Mouse (Mus musculus) hindbrain, embryonic 16.5 days (tissue): ENCODE data around the gene Exosc1. TPM values are rescaled to one million over a fixed set of nuclear protein-coding genes. Genes with fewer than 3 reads are reported as not detected.

Source experiments
- ATAC-seq: fragments of 200-750 bp; cut with Nextera tagmentation; 2 replicates; pipeline ENCODE4 v1.8.0; 2017; ENCODE audit warnings: moderate TSS enrichment, moderate library complexity
- H3K27ac ChIP-seq: fragments of 300-500 bp; sonication (generic); 2 replicates; pipeline ENCODE4 v1.5.1; 2014; ENCODE audit warnings: low read depth, mild to moderate bottlenecking, control low read depth, low read length, moderate library complexity
- H3K27me3 ChIP-seq: fragments of 300-500 bp; sonication (generic); replicated peaks from 2 replicates; pipeline ENCODE4 v1.6.1; 2014; ENCODE audit warnings: low read length; ENCODE audit not compliant: control insufficient read depth, insufficient read depth
- H3K36me3 ChIP-seq: fragments of 300-500 bp; sonication (generic); 2 replicates; pipeline ENCODE4 v1.6.1; 2014; ENCODE audit warnings: mild to moderate bottlenecking, low read length, moderate library complexity, mixed read lengths; ENCODE audit not compliant: control insufficient read depth, insufficient read depth
- H3K4me1 ChIP-seq: fragments of 300-500 bp; sonication (generic); 2 replicates; pipeline ENCODE4 v1.6.1; 2014; ENCODE audit warnings: low read depth, low read length; ENCODE audit not compliant: control insufficient read depth, insufficient read depth
- H3K4me2 ChIP-seq: fragments of 300-500 bp; sonication (generic); 2 replicates; pipeline ENCODE4 v1.6.1; 2014; ENCODE audit warnings: mild to moderate bottlenecking, low read length, control low read depth, moderate library complexity
- H3K4me3 ChIP-seq: fragments of 300-500 bp; sonication (generic); 2 replicates; pipeline ENCODE4 v1.5.1; 2014; ENCODE audit warnings: mild to moderate bottlenecking, low read length, control low read depth, moderate library complexity
- H3K9ac ChIP-seq: fragments of 300-500 bp; sonication (generic); 2 replicates; pipeline ENCODE4 v1.6.1; 2014; ENCODE audit warnings: low read depth, mild to moderate bottlenecking, control low read depth, low read length, moderate library complexity
- H3K9me3 ChIP-seq: fragments of 300-500 bp; sonication (generic); 2 replicates; pipeline ENCODE4 v1.6.1; 2014; ENCODE audit warnings: mild to moderate bottlenecking, low read length, moderate library complexity; ENCODE audit not compliant: control insufficient read depth
- WGBS: fragments of 180-500 bp; shearing (Covaris S2); extraction: QIAGEN DNeasy Blood & Tissue Kit; methylation state at CpG from one replicate; pipeline ENCODE4 v1.1.7; 2014; 5-methylcytosine and 5-hydroxymethylcytosine counted together
- polyA plus RNA-seq: library from polyadenylated mRNA; unstranded; fragments of >200 nt; fragmentation: Nextera tagmentation; extraction: Ambion mirVana; gene quantifications from 2 replicates; pipeline ENCODE4 v1.2.1, GENCODE M21; 2015

Gene Exosc1
- polyA plus RNA-seq, 1 experiment from 2014 or later, result 52.4 TPM

- no peaks in the 10 kb centered on the region for H3K27me3 ChIP-seq
- H3K9me3 ChIP-seq, result no peaks in the 10 kb centered on the region
- WGBS, result 83% methylated on average over 3 of the region's 3 CpGs
- no peak for ATAC-seq
- peaks cover 11% of the 10 kb centered on the region for H3K4me1 ChIP-seq
- H3K4me3 ChIP-seq, result no peak overlapping the region
- no peak overlapping the region for H3K27ac ChIP-seq
- no peaks in the 10 kb centered on the region for H3K36me3 ChIP-seq
- no peak overlapping the region for H3K9ac ChIP-seq
- no peak overlapping the region for H3K4me2 ChIP-seq
Observed at GRCm38 (mm10) chr19:41908736-41909135, 24.5 kb downstream of the Exosc1 start.

- H3K9ac ChIP-seq, result no peak overlapping the region
- no peaks in the 10 kb centered on the region for H3K9me3 ChIP-seq
- ATAC-seq, result no peak
- H3K27ac ChIP-seq, result no peak overlapping the region
- no peak overlapping the region for H3K4me2 ChIP-seq
- no peaks in the 10 kb centered on the region for H3K4me1 ChIP-seq
- H3K27me3 ChIP-seq, result no peaks in the 10 kb centered on the region
- H3K4me3 ChIP-seq, result no peak overlapping the region
- no peaks in the 10 kb centered on the region for H3K36me3 ChIP-seq
- WGBS, result 48% methylated on average over 8 of the region's 8 CpGs
Observed at GRCm38 (mm10) chr19:41907079-41907760, 26.0 kb downstream of the Exosc1 start.

- H3K4me3 ChIP-seq, result no peak overlapping the region
- no peaks in the 10 kb centered on the region for H3K36me3 ChIP-seq
- no peak overlapping the region for H3K27ac ChIP-seq
- no peak for ATAC-seq
- H3K4me1 ChIP-seq, result no peaks in the 10 kb centered on the region
- H3K4me2 ChIP-seq, result no peak overlapping the region
- no peaks in the 10 kb centered on the region for H3K9me3 ChIP-seq
- 74% methylated on average over 6 of the region's 6 CpGs for WGBS
- no peak overlapping the region for H3K9ac ChIP-seq
- H3K27me3 ChIP-seq, result no peaks in the 10 kb centered on the region
Observed at GRCm38 (mm10) chr19:41906311-41907078, 26.7 kb downstream of the Exosc1 start.

GRCm38 (mm10) chr19:41905246-41905645 lies 28.0 kb downstream of the Exosc1 start:
- ATAC-seq, result no peak
- no peak overlapping the region for H3K4me2 ChIP-seq
- H3K4me3 ChIP-seq, result no peak overlapping the region
- no peaks in the 10 kb centered on the region for H3K36me3 ChIP-seq
- no peaks in the 10 kb centered on the region for H3K4me1 ChIP-seq
- no peaks in the 10 kb centered on the region for H3K9me3 ChIP-seq
- no peak overlapping the region for H3K9ac ChIP-seq
- 92% methylated on average over 2 of the region's 2 CpGs for WGBS
- no peaks in the 10 kb centered on the region for H3K27me3 ChIP-seq
- no peak overlapping the region for H3K27ac ChIP-seq

- no peak for ATAC-seq
- no peaks in the 10 kb centered on the region for H3K4me1 ChIP-seq
- H3K27me3 ChIP-seq, result no peaks in the 10 kb centered on the region
- no peak overlapping the region for H3K9ac ChIP-seq
- H3K36me3 ChIP-seq, result no peaks in the 10 kb centered on the region
- H3K9me3 ChIP-seq, result no peaks in the 10 kb centered on the region
- no peak overlapping the region for H3K27ac ChIP-seq
- H3K4me3 ChIP-seq, result no peak overlapping the region
- H3K4me2 ChIP-seq, result no peak overlapping the region
- 87% methylated on average over 10 of the region's 10 CpGs for WGBS
Observed at GRCm38 (mm10) chr19:41902848-41903593, 30.2 kb downstream of the Exosc1 start.

- H3K9ac ChIP-seq, result no peak overlapping the region
- H3K4me3 ChIP-seq, result no peak overlapping the region
- H3K27ac ChIP-seq, result no peak overlapping the region
- no peak overlapping the region for H3K4me2 ChIP-seq
- no peaks in the 10 kb centered on the region for H3K9me3 ChIP-seq
- no peak for ATAC-seq
- no peaks in the 10 kb centered on the region for H3K36me3 ChIP-seq
- H3K4me1 ChIP-seq, result no peaks in the 10 kb centered on the region
- 54% methylated on average over 2 of the region's 2 CpGs for WGBS
- H3K27me3 ChIP-seq, result no peaks in the 10 kb centered on the region
Observed at GRCm38 (mm10) chr19:41901696-41902095, 31.5 kb downstream of the Exosc1 start.

GRCm38 (mm10) chr19:41900495-41901090 lies 32.6 kb downstream of the Exosc1 start:
- WGBS, result 91% methylated on average over 8 of the region's 8 CpGs
- no peaks in the 10 kb centered on the region for H3K27me3 ChIP-seq
- H3K9me3 ChIP-seq, result no peaks in the 10 kb centered on the region
- H3K27ac ChIP-seq, result no peak overlapping the region
- no peak overlapping the region for H3K4me3 ChIP-seq
- ATAC-seq, result no peak
- no peak overlapping the region for H3K9ac ChIP-seq
- peaks cover 4% of the 10 kb centered on the region; the same call in 1 of the 2 replicates for H3K4me1 ChIP-seq
- H3K4me2 ChIP-seq, result no peak overlapping the region
- H3K36me3 ChIP-seq, result no peaks in the 10 kb centered on the region

- no peak for ATAC-seq
- Histone ChIP-seq H3K4me1 (peaks cover 15% of the 10 kb centered on the region), H3K27me3 (no peaks in the 10 kb centered on the region), H3K9me3 (no peaks in the 10 kb centered on the region), H3K36me3 (no peaks in the 10 kb centered on the region), H3K4me2 (no peak overlapping the region), H3K4me3 (no peak overlapping the region), H3K9ac (no peak overlapping the region), H3K27ac (no peak overlapping the region)
- WGBS, result 48% methylated on average over 4 of the region's 4 CpGs
Observed at GRCm38 (mm10) chr19:41898860-41899259, 34.4 kb downstream of the Exosc1 start.

GRCm38 (mm10) chr19:41896319-41896711 lies 36.9 kb downstream of the Exosc1 start:
- 18% methylated on average over 18 of the region's 18 CpGs for WGBS
- peaks cover 15% of the 10 kb centered on the region for H3K4me1 ChIP-seq
- no peak overlapping the region; the same call in 1 of the 2 replicates for H3K27ac ChIP-seq
- H3K4me2 ChIP-seq, result peak overlapping the region; percentile 89
- no peaks in the 10 kb centered on the region for H3K9me3 ChIP-seq
- H3K36me3 ChIP-seq, result no peaks in the 10 kb centered on the region
- ATAC-seq, result peak; percentile 63
- H3K4me3 ChIP-seq, result peak overlapping the region; percentile 86
- H3K27me3 ChIP-seq, result no peaks in the 10 kb centered on the region
- peak overlapping the region; percentile 50 for H3K9ac ChIP-seq
